Mouse (Mus musculus): ENCODE measurements around the gene Dapk1. TPM values are rescaled to one million over a fixed set of nuclear protein-coding genes. Genes with fewer than 3 reads are reported as not detected.

The Dapk1 gene
- polyA plus RNA-seq, 1 experiment, result 21.5 TPM

DNA sequence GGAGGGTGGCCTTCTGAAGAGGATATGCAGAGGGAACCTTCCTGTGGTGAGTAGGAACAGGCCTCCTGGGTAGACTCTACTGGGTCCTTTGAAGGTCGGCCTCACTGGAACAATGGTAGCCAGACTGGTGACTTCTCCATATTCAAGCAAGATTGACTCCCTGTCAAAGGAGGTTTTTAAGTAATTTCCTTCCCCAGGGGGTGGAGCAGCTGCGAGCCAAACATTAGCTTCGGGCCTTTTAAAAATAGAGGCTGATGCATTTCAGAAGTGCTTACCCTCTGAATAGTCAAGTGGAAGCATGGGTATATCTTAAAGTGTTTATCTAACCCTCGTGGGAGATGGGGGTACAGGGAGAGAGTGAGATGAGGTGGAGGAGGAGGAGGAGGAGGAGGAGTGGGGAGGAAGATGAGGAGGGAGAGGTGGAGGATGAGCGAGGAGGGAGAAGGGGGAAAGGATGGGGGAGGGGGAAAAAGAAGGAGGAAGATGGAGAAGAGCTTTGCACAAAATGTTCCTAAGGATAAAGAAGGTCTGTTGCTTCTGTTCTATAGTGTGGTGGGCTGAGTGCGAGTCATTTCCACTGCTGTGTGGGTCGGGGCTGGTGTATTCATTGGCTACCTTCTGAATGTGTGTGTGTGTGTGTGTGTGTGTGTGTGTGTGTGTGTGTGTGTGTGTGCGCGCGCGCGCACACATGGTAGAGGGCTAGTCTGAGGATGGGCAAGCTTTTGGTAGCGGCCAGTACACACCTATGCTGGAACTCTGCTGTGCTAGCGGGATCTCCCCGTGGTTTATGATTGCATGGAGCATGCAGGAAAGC, 26.3 kb downstream of the Dapk1 start:
- DNase-seq (ENCODE audit: low read depth in 1 of 2, low spot score in 2 of 2), result no peak
- no peak overlapping the region for H3K27ac ChIP-seq (ENCODE audit: insufficient read depth, low read length)
- 75% methylated on average over 15 of the region's 15 CpGs for WGBS

GRCm38 (mm10) chr13:60628657-60628950, 26.9 kb downstream of the Dapk1 start:
- H3K27ac ChIP-seq (ENCODE audit: insufficient read depth, low read length), result no peak overlapping the region
- TF ChIP-seq POLR2A (IDR thresholded peaks at IDR 0.05; ENCODE audit: low read depth, low read length) (no peak), CTCF (IDR thresholded peaks at IDR 0.05; ENCODE audit: extremely low read depth, insufficient read depth, insufficient read length, insufficient replicate concordance) (no peak)
- no peak overlapping the region for H3K4me3 ChIP-seq (ENCODE audit: extremely low read depth, insufficient read depth, insufficient read length)
- no peaks in the 10 kb centered on the region; the same call in 1 of the 2 replicates for H3K4me1 ChIP-seq (ENCODE audit: control insufficient read depth, insufficient read depth, insufficient read length)
- H3K36me3 ChIP-seq (ENCODE audit: control insufficient read depth, insufficient read depth, low read length), result no peaks in the 10 kb centered on the region
- no peak for DNase-seq (ENCODE audit: low read depth in 1 of 2, low spot score in 2 of 2)
- WGBS, result 81% methylated on average over 2 of the region's 2 CpGs
- H3K27me3 ChIP-seq (ENCODE audit: control insufficient read depth, insufficient read depth, low read length), result no peaks in the 10 kb centered on the region

More for the DNA sequence above, 26.3 kb downstream of the Dapk1 start:
- TF ChIP-seq CTCF (IDR thresholded peaks at IDR 0.05; ENCODE audit: extremely low read depth, insufficient read depth, insufficient read length, insufficient replicate concordance) (no peak), POLR2A (IDR thresholded peaks at IDR 0.05; ENCODE audit: low read depth, low read length) (no peak)
- Histone ChIP-seq H3K36me3 (ENCODE audit: control insufficient read depth, insufficient read depth, low read length) (no peaks in the 10 kb centered on the region), H3K4me1 (ENCODE audit: control insufficient read depth, insufficient read depth, insufficient read length) (no peaks in the 10 kb centered on the region; the same call in 1 of the 2 replicates), H3K27me3 (ENCODE audit: control insufficient read depth, insufficient read depth, low read length) (no peaks in the 10 kb centered on the region), H3K4me3 (ENCODE audit: extremely low read depth, insufficient read depth, insufficient read length) (no peak overlapping the region)

- no peaks in the 10 kb centered on the region for H3K27me3 ChIP-seq (ENCODE audit: control insufficient read depth, insufficient read depth, low read length)
- no peak overlapping the region for H3K27ac ChIP-seq (ENCODE audit: insufficient read depth, low read length)
- H3K36me3 ChIP-seq (ENCODE audit: control insufficient read depth, insufficient read depth, low read length), result no peaks in the 10 kb centered on the region
- H3K4me1 ChIP-seq (ENCODE audit: control insufficient read depth, insufficient read depth, insufficient read length), result no peaks in the 10 kb centered on the region; the same call in 1 of the 2 replicates
- H3K4me3 ChIP-seq (ENCODE audit: extremely low read depth, insufficient read depth, insufficient read length), result no peak overlapping the region
- WGBS, result 94% methylated on average over 9 of the region's 9 CpGs
- TF ChIP-seq CTCF (IDR thresholded peaks at IDR 0.05; ENCODE audit: extremely low read depth, insufficient read depth, insufficient read length, insufficient replicate concordance), result no peak
- TF ChIP-seq POLR2A (IDR thresholded peaks at IDR 0.05; ENCODE audit: low read depth, low read length), result no peak
- DNase-seq (ENCODE audit: low read depth in 1 of 2, low spot score in 2 of 2), result no peak
These were observed 27.7 kb downstream of the Dapk1 start for GRCm38 (mm10) chr13:60629419-60629818.

DNA sequence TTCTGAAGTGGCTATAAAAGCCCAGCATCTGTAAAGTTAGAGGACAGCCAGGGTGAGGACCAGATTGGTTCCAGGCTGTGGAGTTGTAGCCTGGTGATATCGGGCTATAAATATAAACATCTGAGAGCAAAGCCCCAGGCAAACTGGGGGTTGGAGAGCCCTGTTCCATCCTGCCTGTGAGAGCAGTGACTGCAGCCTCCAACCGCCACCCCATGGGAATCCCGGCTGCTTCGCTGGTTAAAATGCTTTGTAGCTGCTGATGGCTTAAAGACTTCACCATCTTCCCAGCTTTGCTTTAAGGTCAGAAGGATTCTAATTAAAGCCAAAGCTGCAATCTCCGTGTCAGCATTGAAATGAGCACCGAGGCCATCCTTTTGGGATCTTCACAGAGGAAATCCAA, 32.2 kb downstream of the Dapk1 start:
- no peak overlapping the region for H3K4me3 ChIP-seq (ENCODE audit: extremely low read depth, insufficient read depth, insufficient read length)
- no peak for TF ChIP-seq POLR2A (IDR thresholded peaks at IDR 0.05; ENCODE audit: low read depth, low read length)
- TF ChIP-seq CTCF (IDR thresholded peaks at IDR 0.05; ENCODE audit: extremely low read depth, insufficient read depth, insufficient read length, insufficient replicate concordance), result no peak
- H3K4me1 ChIP-seq (ENCODE audit: control insufficient read depth, insufficient read depth, insufficient read length), result no peaks in the 10 kb centered on the region
- H3K27ac ChIP-seq (ENCODE audit: insufficient read depth, low read length), result no peak overlapping the region
- WGBS, result 92% methylated on average over 6 of the region's 6 CpGs
- H3K27me3 ChIP-seq (ENCODE audit: control insufficient read depth, insufficient read depth, low read length), result no peaks in the 10 kb centered on the region
- no peak for DNase-seq (ENCODE audit: low read depth in 1 of 2, low spot score in 2 of 2)
- no peaks in the 10 kb centered on the region for H3K36me3 ChIP-seq (ENCODE audit: control insufficient read depth, insufficient read depth, low read length)

GRCm38 (mm10) chr13:60635636-60636035, 33.9 kb downstream of the Dapk1 start:
- Histone ChIP-seq H3K36me3 (ENCODE audit: control insufficient read depth, insufficient read depth, low read length) (no peaks in the 10 kb centered on the region), H3K27me3 (ENCODE audit: control insufficient read depth, insufficient read depth, low read length) (no peaks in the 10 kb centered on the region), H3K4me1 (ENCODE audit: control insufficient read depth, insufficient read depth, insufficient read length) (no peaks in the 10 kb centered on the region), H3K27ac (ENCODE audit: insufficient read depth, low read length) (no peak overlapping the region), H3K4me3 (ENCODE audit: extremely low read depth, insufficient read depth, insufficient read length) (no peak overlapping the region)
- 90% methylated on average over 6 of the region's 6 CpGs for WGBS
- DNase-seq (ENCODE audit: low read depth in 1 of 2, low spot score in 2 of 2), result no peak
- TF ChIP-seq CTCF (IDR thresholded peaks at IDR 0.05; ENCODE audit: extremely low read depth, insufficient read depth, insufficient read length, insufficient replicate concordance) (no peak), POLR2A (IDR thresholded peaks at IDR 0.05; ENCODE audit: low read depth, low read length) (no peak)

GRCm38 (mm10) chr13:60639482-60640055, 37.8 kb downstream of the Dapk1 start:
- WGBS, result 87% methylated on average over 11 of the region's 11 CpGs
- TF ChIP-seq CTCF (IDR thresholded peaks at IDR 0.05; ENCODE audit: extremely low read depth, insufficient read depth, insufficient read length, insufficient replicate concordance), result no peak
- no peak for TF ChIP-seq POLR2A (IDR thresholded peaks at IDR 0.05; ENCODE audit: low read depth, low read length)
- no peaks in the 10 kb centered on the region for H3K27me3 ChIP-seq (ENCODE audit: control insufficient read depth, insufficient read depth, low read length)
- no peak overlapping the region for H3K4me3 ChIP-seq (ENCODE audit: extremely low read depth, insufficient read depth, insufficient read length)
- H3K4me1 ChIP-seq (ENCODE audit: control insufficient read depth, insufficient read depth, insufficient read length), result no peaks in the 10 kb centered on the region
- H3K27ac ChIP-seq (ENCODE audit: insufficient read depth, low read length), result no peak overlapping the region
- DNase-seq (ENCODE audit: low read depth in 1 of 2, low spot score in 2 of 2), result no peak
- no peaks in the 10 kb centered on the region for H3K36me3 ChIP-seq (ENCODE audit: control insufficient read depth, insufficient read depth, low read length)

DNA sequence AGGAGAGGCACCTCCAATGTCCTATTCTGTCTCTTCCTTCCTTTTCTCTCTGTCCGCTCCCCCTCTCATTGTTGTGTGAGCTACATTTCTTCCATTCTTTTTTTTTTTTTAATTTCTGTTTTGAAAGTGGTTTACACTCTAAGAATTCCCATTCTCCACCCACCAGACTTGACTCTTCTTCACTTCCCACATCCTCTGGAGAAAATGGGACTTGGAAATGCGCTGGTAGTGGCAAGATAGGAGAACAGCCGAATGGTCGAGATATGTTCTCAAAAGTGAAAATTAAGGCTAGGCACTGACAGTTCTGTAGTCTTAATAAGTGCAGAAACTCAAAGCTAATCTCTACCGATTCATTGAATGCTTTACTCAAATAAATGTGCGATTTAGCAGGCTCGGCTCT, 38.7 kb downstream of the Dapk1 start:
- Histone ChIP-seq H3K4me1 (ENCODE audit: control insufficient read depth, insufficient read depth, insufficient read length) (no peaks in the 10 kb centered on the region), H3K4me3 (ENCODE audit: extremely low read depth, insufficient read depth, insufficient read length) (no peak overlapping the region), H3K27me3 (ENCODE audit: control insufficient read depth, insufficient read depth, low read length) (no peaks in the 10 kb centered on the region), H3K36me3 (ENCODE audit: control insufficient read depth, insufficient read depth, low read length) (no peaks in the 10 kb centered on the region), H3K27ac (ENCODE audit: insufficient read depth, low read length) (no peak overlapping the region)
- TF ChIP-seq POLR2A (IDR thresholded peaks at IDR 0.05; ENCODE audit: low read depth, low read length) (no peak), CTCF (IDR thresholded peaks at IDR 0.05; ENCODE audit: extremely low read depth, insufficient read depth, insufficient read length, insufficient replicate concordance) (no peak)
- no peak for DNase-seq (ENCODE audit: low read depth in 1 of 2, low spot score in 2 of 2)
- WGBS, result 89% methylated on average over 7 of the region's 7 CpGs

Measured in spleen, adult 2 months (tissue).